Mouse (Mus musculus) liver, postnatal 0 days (tissue): ENCODE results near the gene Pecam1.

Source experiments
- CTCF ChIP-seq: sonication (generic); IDR thresholded peaks from 2 replicates; pipeline ENCODE4 v1.5.1; 2016; ENCODE audit warnings: antibody characterized with exemption, low read depth
- EP300 ChIP-seq: IDR thresholded peaks from 2 replicates; pipeline ENCODE4 v1.6.1; 2016; ENCODE audit warnings: antibody characterized with exemption, low read depth, mild to moderate bottlenecking

GRCm38 (mm10) chr11:106787131-106788025 lies 37.0 kb upstream of the Pecam1 start:
- TF ChIP-seq CTCF: no peak
- TF ChIP-seq EP300: no peak
